Mouse (Mus musculus): ENCODE results near the gene Dhrs1.

GRCm38 (mm10) chr14:55768555-55768954 is 23.1 kb upstream of the Dhrs1 start:
- TF ChIP-seq POLR2A (IDR thresholded peaks at IDR 0.05; ENCODE audit: borderline replicate concordance, low read depth, low read length) (no peak), CTCF (IDR thresholded peaks at IDR 0.05; ENCODE audit: low read depth, low read length) (no peak)
